Mouse (Mus musculus): Measurements from ENCODE around the gene Csnk1e.

DNA sequence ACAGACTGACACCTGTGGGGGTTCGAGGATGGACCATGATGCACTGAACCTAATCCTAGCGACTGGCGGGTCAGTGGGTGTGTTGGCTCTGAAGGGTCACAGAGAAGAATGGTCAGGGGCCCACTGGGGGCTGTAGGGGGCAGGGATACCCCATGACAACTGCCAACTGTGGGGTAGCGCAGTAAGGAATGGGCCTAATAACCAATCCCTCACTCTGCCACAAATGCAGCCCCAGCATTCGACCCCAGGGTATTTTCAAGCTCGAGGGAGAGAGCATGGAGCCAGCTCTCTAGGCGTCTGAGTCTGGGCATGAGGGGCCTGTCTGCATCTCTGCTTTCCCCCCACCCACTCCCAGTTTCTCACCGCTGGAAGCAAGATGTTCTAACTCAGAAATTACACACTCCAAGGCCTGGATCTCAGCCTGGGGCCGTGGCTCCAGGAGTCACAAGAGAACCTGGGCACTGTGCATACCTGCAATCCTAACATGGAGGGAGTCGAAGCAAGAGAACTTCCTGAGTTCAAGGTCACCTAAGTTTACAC, 24.8 kb downstream of the Csnk1e start:
- no peak for TF ChIP-seq POLR2A (IDR thresholded peaks at IDR 0.05; ENCODE audit: low read depth, low read length)
- TF ChIP-seq CTCF (IDR thresholded peaks at IDR 0.05; ENCODE audit: extremely low read depth, insufficient read length, insufficient replicate concordance, low read depth, low read length): no peak
